Mouse (Mus musculus) heart, adult 8-10 months (tissue): Measurements from ENCODE around the gene Slc25a13. TPM values are rescaled to one million over a fixed set of nuclear protein-coding genes. Genes with fewer than 3 reads are reported as not detected.

Experiments used
- DNase-seq: peaks from one replicate; pipeline ENCODE4 v3.0.0; 2022; ENCODE audit warnings: low spot score
- total RNA-seq, 4 experiments: library from RNA; stranded (reverse); gene quantifications; 2 replicates each; pipeline ENCODE4 v1.2.4; 2022

Slc25a13 gene
- total RNA-seq, 4 experiments from 2014 or later: 134 to 155 (median 137) TPM

- no peak for DNase-seq
Observed at GRCm38 (mm10) chr6:6027664-6028063, 189.3 kb downstream of the Slc25a13 start.

- no peak for DNase-seq
Observed at GRCm38 (mm10) chr6:6023976-6024375, 193.0 kb downstream of the Slc25a13 start.

- no peak for DNase-seq
Observed at GRCm38 (mm10) chr6:6016931-6017330, 200.0 kb downstream of the Slc25a13 start.

GRCm38 (mm10) chr6:6015616-6016015, 201.4 kb downstream of the Slc25a13 start:
- DNase-seq: no peak

- DNase-seq: no peak
Observed at GRCm38 (mm10) chr6:6011364-6011763, 205.6 kb downstream of the Slc25a13 start.

- peak; percentile 61 for DNase-seq
Observed at GRCm38 (mm10) chr6:6005762-6006431, 211.1 kb downstream of the Slc25a13 start.

GRCm38 (mm10) chr6:6004756-6005485, 212.1 kb downstream of the Slc25a13 start:
- peak; percentile 12 for DNase-seq

GRCm38 (mm10) chr6:6002061-6002460, 214.9 kb downstream of the Slc25a13 start:
- DNase-seq: no peak

GRCm38 (mm10) chr6:5997535-5997934, 219.4 kb downstream of the Slc25a13 start:
- no peak for DNase-seq

GRCm38 (mm10) chr6:5993056-5993455, 223.9 kb downstream of the Slc25a13 start:
- DNase-seq: no peak

- peak; percentile 32 for DNase-seq
Observed at GRCm38 (mm10) chr6:5991817-5992755, 224.9 kb downstream of the Slc25a13 start.

- DNase-seq: no peak
Observed at GRCm38 (mm10) chr6:5991243-5991642, 225.7 kb downstream of the Slc25a13 start.
